In genomic region chr2:165337191-165337590, GRCm38 (mm10) we compare ENCODE assay signal across 9 mouse cellular contexts. TPM values are rescaled to one million over a fixed set of nuclear protein-coding genes. Genes with fewer than 3 reads are reported as not detected.
DNase-seq lines count a peak whose midpoint lies in the region; ATAC-seq and TF ChIP-seq lines count a peak whose summit lies in the region.
"Had no signal": no experiment of that assay in that cellular context is flagged by ENCODE, and none has a peak within 500 bp of the region (broad histone marks: within the 10 kb centered on the region; RNA-seq: fewer than 3 reads in every experiment).

No protein-coding gene starts in this region.

- H3K27ac ChIP-seq in kidney, embryonic 16.5 days (ENCODE audit: low read length): no peak overlapping the region
- peak overlapping the region; percentile 39; the same call in 1 of the 2 replicates for H3K27ac ChIP-seq in embryonic facial prominence, embryonic 13.5 days
- H3K27ac ChIP-seq in forebrain, embryonic 12.5 days: no peak overlapping the region
- H3K27ac ChIP-seq: liver, embryonic 15.5 days had no signal

- H3K9ac ChIP-seq in kidney, embryonic 16.5 days (replicated peaks; ENCODE audit: low read length): no peak overlapping the region
- H3K9ac ChIP-seq in embryonic facial prominence, embryonic 13.5 days: no peak overlapping the region
- H3K9ac ChIP-seq in forebrain, embryonic 12.5 days: no peak overlapping the region
- H3K9ac ChIP-seq: liver, embryonic 15.5 days had no signal

- H3K9me3 ChIP-seq in kidney, embryonic 16.5 days (ENCODE audit: low read length): no peaks in the 10 kb centered on the region
- H3K9me3 ChIP-seq in E14TG2a.4 (ENCODE audit: low read length): no peaks in the 10 kb centered on the region
- H3K9me3 ChIP-seq in embryonic facial prominence, embryonic 13.5 days: no peaks in the 10 kb centered on the region
- no peaks in the 10 kb centered on the region for H3K9me3 ChIP-seq in forebrain, embryonic 12.5 days
- H3K9me3 ChIP-seq: liver, embryonic 15.5 days had no signal

- ATAC-seq in kidney, embryonic 16.5 days (ENCODE audit: low FRiP score, low TSS enrichment): no peak
- no peak for ATAC-seq in embryonic facial prominence, embryonic 13.5 days (ENCODE audit: insufficient number of reproducible peaks, insufficient read depth, low FRiP score, low TSS enrichment, low read depth)
- no peak for ATAC-seq in forebrain, embryonic 12.5 days (ENCODE audit: low FRiP score)

- peaks cover 5% of the 10 kb centered on the region; the same call in 1 of the 2 replicates for H3K4me1 ChIP-seq in kidney, embryonic 16.5 days (ENCODE audit: insufficient read depth, low read length)
- H3K4me1 ChIP-seq in E14TG2a.4 (replicated peaks; ENCODE audit: low read depth, low read length): peaks cover 7% of the 10 kb centered on the region
- H3K4me1 ChIP-seq in embryonic facial prominence, embryonic 13.5 days: peaks cover 9% of the 10 kb centered on the region; the same call in 1 of the 2 replicates
- H3K4me1 ChIP-seq in forebrain, embryonic 12.5 days: peaks cover 11% of the 10 kb centered on the region; the same call in 1 of the 2 replicates

- no peaks in the 10 kb centered on the region for H3K27me3 ChIP-seq in kidney, embryonic 16.5 days (ENCODE audit: insufficient read depth, low read length)
- H3K27me3 ChIP-seq in E14TG2a.4 (ENCODE audit: insufficient read depth, low read length): peaks cover 10% of the 10 kb centered on the region; the same call in 1 of the 2 replicates
- H3K27me3 ChIP-seq in embryonic facial prominence, embryonic 13.5 days: 0 out of 2 replicates have a peak, but pooled peaks cover 4% of the 10 kb centered on the region
- 0 out of 2 replicates have a peak, but pooled peaks cover 6% of the 10 kb centered on the region for H3K27me3 ChIP-seq in forebrain, embryonic 12.5 days
- H3K27me3 ChIP-seq: liver, embryonic 15.5 days had no signal

- peak; percentile 76 for DNase-seq in kidney, adult 18-20 months
- DNase-seq in adipocyte (ENCODE audit: low spot score): peak; percentile 70
- DNase-seq in lung, postnatal 10 days: peak; percentile 77
- DNase-seq in urinary bladder, adult 2 months (ENCODE audit: low spot score): no peak

- H3K4me2 ChIP-seq in kidney, embryonic 16.5 days (replicated peaks; ENCODE audit: low read depth, low read length): no peak overlapping the region
- no peak overlapping the region for H3K4me2 ChIP-seq in embryonic facial prominence, embryonic 13.5 days
- no peak overlapping the region for H3K4me2 ChIP-seq in forebrain, embryonic 12.5 days
- H3K4me2 ChIP-seq: liver, embryonic 15.5 days had no signal

- TF ChIP-seq CTCF in E14TG2a.4 (conservative IDR thresholded peaks at IDR 0.05; ENCODE audit: low read length): peak; percentile 53

- 29% methylated on average over 3 of the region's 3 CpGs for WGBS in kidney, embryonic 16.5 days
- WGBS in embryonic facial prominence, embryonic 13.5 days: 26% methylated on average over 3 of the region's 3 CpGs
- WGBS in forebrain, embryonic 12.5 days: 27% methylated on average over 3 of the region's 3 CpGs

- no peak overlapping the region for H3K4me3 ChIP-seq in kidney, embryonic 16.5 days (ENCODE audit: low read length)
- H3K4me3 ChIP-seq in E14TG2a.4 (replicated peaks; ENCODE audit: low read length): no peak overlapping the region
- no peak overlapping the region for H3K4me3 ChIP-seq in embryonic facial prominence, embryonic 13.5 days
- no peak overlapping the region for H3K4me3 ChIP-seq in forebrain, embryonic 12.5 days (replicated peaks)
- H3K4me3 ChIP-seq: liver, embryonic 15.5 days had no signal

- H3K36me3 ChIP-seq in kidney, embryonic 16.5 days (ENCODE audit: insufficient read depth, low read length): no peaks in the 10 kb centered on the region
- no peaks in the 10 kb centered on the region for H3K36me3 ChIP-seq in E14TG2a.4 (ENCODE audit: insufficient read depth, low read length)
- H3K36me3 ChIP-seq in embryonic facial prominence, embryonic 13.5 days: no peaks in the 10 kb centered on the region
- no peaks in the 10 kb centered on the region for H3K36me3 ChIP-seq in forebrain, embryonic 12.5 days (replicated peaks)
- H3K36me3 ChIP-seq: liver, embryonic 15.5 days had no signal

RNA-seq across cellular contexts. Expression of gene Elmo2, which starts 10.9 kb away (rescaled TPM):
- 88.4 and 93.7 TPM in 2 replicates for polyA plus RNA-seq in kidney, embryonic 16.5 days (2015; fragmentation: Nextera tagmentation; extraction: Ambion mirVana)
- 90.2 and 98.6 TPM in 2 replicates for polyA plus RNA-seq in embryonic facial prominence, embryonic 13.5 days (2015; fragmentation: Nextera tagmentation; extraction: Ambion mirVana)
- polyA plus RNA-seq in urinary bladder, adult 2 months (2012; rRNA removed): 33.8 and 36.2 TPM in 2 replicates
- 94.6 and 99.7 TPM in 2 replicates for polyA plus RNA-seq in forebrain, embryonic 12.5 days (2016; fragmentation: Nextera tagmentation; extraction: Ambion mirVana)

RNA-seq across cellular contexts. Expression of gene Zfp663, which starts 31.3 kb away (rescaled TPM):
- 1.1 and 1.3 TPM in 2 replicates for polyA plus RNA-seq in kidney, embryonic 16.5 days (2015; fragmentation: Nextera tagmentation; extraction: Ambion mirVana)
- 1.1 and 2.2 TPM in 2 replicates for polyA plus RNA-seq in embryonic facial prominence, embryonic 13.5 days (2015; fragmentation: Nextera tagmentation; extraction: Ambion mirVana)
- polyA plus RNA-seq in urinary bladder, adult 2 months (2012; rRNA removed): 0.01 TPM in 1 of 2 replicates, not detected in the other
- polyA plus RNA-seq in forebrain, embryonic 12.5 days (2016; fragmentation: Nextera tagmentation; extraction: Ambion mirVana): 6.8 and 6.9 TPM in 2 replicates
- polyA plus RNA-seq: liver, embryonic 15.5 days had no signal

RNA-seq across cellular contexts. Expression of gene Slc35c2, which starts 49.5 kb away (rescaled TPM):
- polyA plus RNA-seq in kidney, embryonic 16.5 days (2015; fragmentation: Nextera tagmentation; extraction: Ambion mirVana): 62.4 and 62.8 TPM in 2 replicates
- polyA plus RNA-seq in embryonic facial prominence, embryonic 13.5 days (2015; fragmentation: Nextera tagmentation; extraction: Ambion mirVana): 49.0 and 50.2 TPM in 2 replicates
- 36.0 and 36.1 TPM in 2 replicates for polyA plus RNA-seq in urinary bladder, adult 2 months (2012; rRNA removed)
- polyA plus RNA-seq in forebrain, embryonic 12.5 days (2016; fragmentation: Nextera tagmentation; extraction: Ambion mirVana): 57.9 and 62.4 TPM in 2 replicates

RNA-seq across cellular contexts. Expression of gene Zfp334, which starts 50.9 kb away (rescaled TPM):
- polyA plus RNA-seq in kidney, embryonic 16.5 days (2015; fragmentation: Nextera tagmentation; extraction: Ambion mirVana): 8.7 and 8.9 TPM in 2 replicates
- 9.5 and 9.7 TPM in 2 replicates for polyA plus RNA-seq in embryonic facial prominence, embryonic 13.5 days (2015; fragmentation: Nextera tagmentation; extraction: Ambion mirVana)
- polyA plus RNA-seq in urinary bladder, adult 2 months (2012; rRNA removed): 2.7 and 3.4 TPM in 2 replicates
- polyA plus RNA-seq in forebrain, embryonic 12.5 days (2016; fragmentation: Nextera tagmentation; extraction: Ambion mirVana): 22.9 and 24.0 TPM in 2 replicates
